Mouse (Mus musculus) urinary bladder, postnatal 4 days (tissue): ENCODE measurements around the gene Ttc24.
A peak's percentile ranks its signal among the peaks of the same experiment; 100 is the strongest.

Source experiments
- DNase-seq, 2 experiments: peaks; one replicate each; pipeline ENCODE4 v3.0.0; 2021 to 2022; ENCODE audit warnings: low spot score in 2 of 2

Ttc24 gene

DNA sequence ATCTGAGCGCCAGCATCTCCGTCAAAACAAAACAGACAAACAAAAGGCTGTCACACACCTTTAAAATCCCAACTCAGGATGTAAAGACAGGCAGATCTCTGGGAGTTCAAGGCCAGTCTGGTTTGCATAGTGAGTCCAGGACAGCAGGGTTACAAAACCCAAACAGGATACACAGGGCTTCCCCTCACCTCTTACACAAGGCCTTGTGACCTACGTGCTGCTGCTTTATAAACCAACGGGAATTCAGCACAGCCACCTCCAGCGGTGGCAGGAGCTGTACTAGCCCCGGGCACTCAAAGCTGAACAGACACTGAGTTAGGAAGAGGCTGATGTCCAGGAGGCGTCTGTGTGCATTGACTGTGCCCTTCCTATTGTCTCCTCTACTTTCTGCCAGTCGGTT lies 663 bp downstream of the Ttc24 start:
- no peak for DNase-seq

- no peak for DNase-seq
Observed at GRCm38 (mm10) chr3:88074766-88075165, 3.3 kb downstream of the Ttc24 start.

GRCm38 (mm10) chr3:88074351-88074750 lies 3.8 kb downstream of the Ttc24 start:
- DNase-seq, result no peak

DNA sequence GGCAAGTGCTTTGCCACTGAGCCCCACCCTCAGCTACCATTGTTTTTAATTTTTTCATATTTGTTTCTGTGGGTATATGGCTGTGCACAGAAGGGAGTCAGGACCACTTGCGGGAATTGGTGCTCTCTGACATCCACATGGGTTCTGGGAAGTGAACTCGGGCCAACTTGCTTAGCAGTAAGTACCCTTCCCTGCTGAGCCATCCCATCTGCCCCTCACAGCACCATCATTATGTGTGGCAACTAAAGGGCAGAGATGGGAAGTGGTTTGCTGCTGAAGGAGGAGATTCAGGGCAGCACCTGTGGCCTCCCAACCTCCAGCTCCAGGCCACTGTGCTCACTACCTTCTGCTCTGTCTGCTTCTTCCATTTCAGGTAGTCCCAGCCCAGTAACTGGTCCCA lies 4.5 kb downstream of the Ttc24 start:
- no peak for DNase-seq

GRCm38 (mm10) chr3:88071783-88072182 lies 6.3 kb downstream of the Ttc24 start:
- DNase-seq, result peak; percentile 76 to 86

DNA sequence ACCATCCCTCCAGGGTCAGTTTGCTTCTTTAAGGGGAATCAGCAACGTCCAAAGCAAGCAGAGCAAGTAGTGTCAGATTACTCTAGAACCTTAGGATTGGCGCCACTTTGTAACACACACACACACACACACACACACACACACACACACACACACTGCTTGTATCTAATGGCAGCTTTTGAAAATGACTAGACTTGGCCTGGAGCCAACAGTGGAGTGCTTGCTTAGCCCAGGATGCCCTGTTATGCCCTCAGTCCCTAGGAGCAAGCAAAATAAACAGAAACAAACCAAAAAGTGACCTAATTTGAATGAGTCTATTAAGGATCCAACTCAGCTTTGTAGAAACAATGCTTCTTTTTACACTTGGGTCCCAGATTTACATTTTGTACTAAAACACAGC lies 9.7 kb downstream of the Ttc24 start:
- no peak for DNase-seq

DNA sequence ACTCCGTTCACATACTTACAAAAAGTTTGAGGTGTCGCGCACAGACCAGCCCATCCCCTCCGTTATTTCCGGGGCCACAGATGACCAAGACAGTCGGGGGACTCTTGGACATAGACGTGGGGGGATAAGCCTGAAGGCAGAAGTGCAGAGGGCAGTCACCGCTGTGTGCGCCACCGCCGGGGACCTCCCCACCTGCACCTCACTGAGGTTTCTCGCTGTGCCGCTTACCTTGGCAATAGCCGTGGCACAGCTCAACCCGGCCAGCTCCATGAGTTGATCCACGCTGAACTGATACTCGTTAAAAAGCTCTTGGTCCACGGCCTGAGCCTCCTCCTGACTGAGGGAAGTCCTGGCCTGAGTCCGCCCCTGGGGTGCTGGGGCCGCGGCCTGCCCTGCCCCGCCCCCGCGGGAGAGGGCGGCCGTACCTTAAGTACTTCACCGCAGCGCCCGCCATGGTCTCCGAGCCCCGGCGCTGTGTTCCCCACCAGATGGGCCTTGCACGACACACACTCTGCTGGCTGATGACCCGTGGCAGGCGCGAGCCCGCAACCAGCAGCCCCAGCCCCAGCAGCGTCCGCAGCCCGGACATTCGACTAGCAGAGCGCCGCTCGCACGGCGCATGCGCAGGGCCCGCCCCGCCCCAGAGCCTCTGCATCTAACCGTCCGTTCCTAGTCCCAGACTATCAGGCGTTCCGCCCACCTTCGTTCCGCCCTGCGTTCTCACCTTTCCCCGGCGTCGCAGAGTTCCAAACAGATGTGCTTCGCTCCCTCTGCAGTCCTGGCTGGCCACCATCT lies 20.0 kb downstream of the Ttc24 start, which contains the start of gene Naxe:
Naxe (minus strand) TSS at position 594 of the 795 bp plus-strand sequence.
- DNase-seq, result peak; percentile 83 to 86

DNA sequence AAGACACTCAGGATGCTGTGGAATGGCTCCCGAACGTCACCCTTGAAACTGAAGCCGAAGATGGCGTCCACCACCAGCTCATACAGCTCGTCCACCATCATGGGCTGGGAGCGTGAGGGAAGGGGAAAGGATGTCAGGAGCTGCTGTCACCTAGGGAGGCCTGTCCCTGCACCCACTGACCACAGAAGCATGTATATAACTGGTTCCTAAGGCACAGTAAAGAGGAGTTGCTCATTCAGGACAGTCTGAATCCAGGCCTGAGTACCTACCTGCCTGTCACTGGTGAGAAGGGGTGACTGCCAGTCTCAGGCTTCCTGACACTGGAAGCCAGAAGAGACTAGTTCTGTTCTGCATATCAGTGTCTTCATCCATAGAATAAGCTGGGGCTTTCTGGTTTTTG lies 21.1 kb downstream of the Ttc24 start:
- no peak for DNase-seq

- DNase-seq, result no peak
Observed at GRCm38 (mm10) chr3:88049532-88049931, 28.6 kb downstream of the Ttc24 start.

- peak; percentile 71 to 74 for DNase-seq
Observed at GRCm38 (mm10) chr3:88042661-88043421, 35.3 kb downstream of the Ttc24 start, which contains the start of gene Gpatch4. Gene Gpatch4 (plus strand): TSS chr3:88043108.

DNA sequence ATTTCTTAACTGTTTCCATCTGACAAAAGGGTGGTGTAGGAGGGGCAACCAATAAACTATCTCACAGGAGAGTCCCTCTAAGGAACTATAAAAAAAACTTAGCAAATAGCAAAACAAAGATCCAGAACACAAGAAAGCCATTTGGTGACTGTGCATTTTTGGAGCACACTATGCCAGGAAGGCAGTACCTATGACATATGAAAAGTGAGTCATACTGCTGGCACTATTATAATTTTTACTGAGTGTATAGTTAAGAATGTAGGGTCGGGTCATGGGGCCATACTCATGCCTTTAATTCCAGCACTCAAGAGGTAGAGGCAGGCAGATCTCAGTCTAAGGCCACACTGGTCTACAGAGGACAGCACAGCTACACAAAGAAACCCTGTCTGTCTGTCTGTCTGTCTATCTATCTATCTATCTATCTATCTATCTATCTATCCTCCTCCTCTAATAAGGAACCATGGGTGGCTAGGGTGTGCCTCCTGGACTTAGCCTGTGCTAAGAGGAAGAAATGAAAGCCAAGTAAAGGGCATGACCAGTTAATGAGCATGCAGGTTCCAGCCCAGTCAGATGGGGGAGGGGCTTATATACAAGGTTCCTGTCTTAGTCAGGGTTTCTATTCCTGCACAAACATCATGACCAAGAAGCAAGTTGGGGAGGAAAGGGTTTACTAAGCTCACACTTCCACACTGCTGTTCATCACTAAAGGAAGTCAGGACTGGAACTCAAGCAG lies 42.4 kb downstream of the Ttc24 start:
- no peak for DNase-seq

GRCm38 (mm10) chr3:88033506-88033905 lies 44.6 kb downstream of the Ttc24 start:
- DNase-seq, result no peak

DNA sequence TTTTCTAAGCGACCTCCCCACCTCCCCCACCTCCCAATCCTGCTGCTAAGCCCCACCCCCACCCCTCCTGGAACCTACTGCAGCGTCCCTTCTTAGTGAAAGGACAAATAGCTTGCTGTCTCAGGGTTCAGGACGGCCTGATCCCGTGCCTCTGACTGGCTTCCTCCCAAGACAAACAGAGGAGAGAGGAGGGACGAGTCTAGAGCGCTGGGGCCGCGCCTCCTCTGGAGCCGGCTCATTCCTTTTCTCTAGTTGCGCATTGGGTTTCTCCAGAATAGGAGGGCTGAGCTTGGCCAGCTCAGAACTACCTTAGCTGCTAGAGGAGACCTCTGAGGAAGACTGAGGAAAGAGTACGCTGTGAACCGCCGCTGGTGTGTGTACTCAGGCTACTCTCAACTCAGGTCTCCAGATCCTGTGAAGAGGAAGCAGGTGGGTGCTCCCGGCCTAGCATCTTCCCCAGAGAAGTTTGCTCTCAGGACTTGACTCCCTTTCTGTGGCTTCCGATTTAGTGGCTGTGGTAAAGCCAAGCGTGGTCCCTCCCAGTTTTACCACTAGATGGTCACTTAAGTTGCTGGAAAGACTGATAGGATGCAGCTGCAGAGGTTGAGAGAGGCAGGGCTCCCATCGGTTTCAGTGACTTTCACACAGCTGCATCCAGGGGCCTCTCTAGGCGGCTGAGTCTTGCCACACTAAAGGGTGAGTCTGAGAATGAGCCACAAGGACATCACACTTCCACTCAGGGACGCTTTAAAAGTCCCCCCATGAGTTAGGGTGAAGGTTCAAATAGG lies 47.3 kb downstream of the Ttc24 start:
- peak in 1 of 2 experiments; percentile 34 for DNase-seq

DNA sequence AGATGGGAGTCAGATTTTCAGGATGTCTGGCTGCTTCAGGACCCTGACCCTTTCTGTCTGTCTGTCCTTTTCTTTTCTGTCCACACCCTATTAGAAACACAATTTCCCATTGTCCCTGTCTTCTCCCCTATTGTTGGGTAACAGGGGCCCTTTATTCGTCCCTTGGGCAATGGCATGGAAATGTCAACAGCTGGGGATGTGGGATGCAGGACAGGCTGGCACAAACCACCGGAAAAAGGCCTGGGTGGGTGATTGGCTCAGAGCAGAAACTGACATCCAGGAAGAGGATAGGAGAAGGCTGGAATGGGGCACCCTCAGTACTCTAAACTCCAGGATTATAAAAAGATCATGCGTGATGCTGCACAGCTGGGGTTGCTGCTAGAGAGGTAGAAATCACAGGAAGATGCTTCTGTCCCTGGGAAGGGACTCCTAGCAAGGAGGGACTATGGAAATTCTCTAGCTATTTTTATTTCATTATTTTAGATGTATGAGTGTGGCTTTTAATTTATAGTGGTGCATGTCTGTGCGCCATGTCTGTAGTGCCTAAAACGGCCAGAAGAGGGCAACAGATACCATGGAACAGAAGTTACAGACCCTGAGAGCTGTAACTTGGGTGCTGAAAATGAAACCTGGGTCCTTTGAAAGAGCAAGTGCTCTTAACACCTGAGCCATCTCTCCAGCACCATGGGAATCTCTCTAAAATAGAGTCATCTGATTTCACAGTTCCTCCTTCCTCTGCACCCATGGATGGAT lies 50.5 kb downstream of the Ttc24 start, which contains the start of gene Hapln2:
Hapln2 (minus strand) TSS at position 150 of the 753 bp plus-strand sequence.
- DNase-seq, result no peak

DNA sequence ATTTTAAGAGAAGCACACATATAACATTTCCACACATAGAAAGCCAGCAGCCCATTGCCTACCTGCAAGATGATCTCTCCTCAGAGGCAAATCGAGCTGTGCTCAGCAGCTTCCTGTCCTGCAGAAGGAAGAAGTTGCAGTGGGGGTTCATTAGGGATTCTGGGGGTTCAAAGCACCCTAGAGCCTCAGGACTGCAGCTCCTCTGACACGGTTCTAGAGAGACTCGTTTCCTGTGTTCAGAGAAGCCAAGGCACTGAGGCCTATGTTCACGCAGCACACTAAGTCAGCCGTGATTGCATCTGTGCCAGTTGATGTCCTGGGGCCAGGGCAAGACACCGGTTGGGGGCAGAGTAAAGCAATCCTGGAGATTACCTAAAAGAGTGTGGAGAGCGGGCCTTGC lies 51.3 kb downstream of the Ttc24 start:
- no peak for DNase-seq

GRCm38 (mm10) chr3:88023192-88024074 lies 54.7 kb downstream of the Ttc24 start:
- no peak for DNase-seq

DNA sequence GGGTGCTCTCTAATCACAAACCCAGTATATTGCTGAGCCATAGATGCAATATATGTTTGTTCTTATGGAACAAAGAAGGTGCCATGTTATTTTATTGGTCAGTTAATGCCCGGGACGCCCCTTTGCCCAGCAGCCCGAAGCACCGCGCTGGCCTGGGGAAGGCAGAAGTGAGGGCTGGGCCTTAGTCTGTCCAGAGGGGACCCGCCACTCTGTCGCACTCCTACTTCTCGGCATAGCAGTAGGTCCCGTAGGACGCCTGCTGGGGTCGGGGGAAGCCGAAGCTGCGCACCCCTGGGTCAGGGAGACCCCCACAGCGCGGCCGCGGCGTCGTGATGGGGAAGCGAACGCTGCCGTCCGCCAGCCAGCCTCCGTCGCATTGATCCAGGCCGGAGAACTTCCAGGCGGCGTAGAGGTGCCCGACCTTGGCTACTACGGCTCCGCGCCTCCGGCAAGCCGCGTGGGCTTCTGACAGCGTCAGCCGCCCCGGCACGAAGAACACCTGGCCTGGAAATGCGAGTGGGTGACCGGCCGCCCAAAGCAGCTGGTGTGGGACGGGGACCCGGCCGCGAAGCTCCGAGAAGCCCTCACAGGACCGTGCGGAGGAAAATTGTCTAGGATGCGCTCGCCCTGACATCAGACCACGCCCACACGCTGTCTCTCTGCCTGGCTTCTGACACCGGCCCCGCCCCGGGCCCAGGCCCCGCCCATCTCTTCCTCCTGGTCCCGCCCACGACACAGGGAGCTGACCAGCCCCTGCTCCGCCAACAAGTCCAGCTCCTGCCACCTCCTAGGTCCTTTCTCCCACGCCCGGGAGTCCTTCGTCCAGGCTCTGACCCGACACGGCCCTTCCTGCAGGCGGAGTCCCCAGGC lies 55.5 kb downstream of the Ttc24 start:
- peak; percentile 79 to 87 for DNase-seq
